Mouse (Mus musculus) bone marrow macrophage, adult 2 months (primary cell): ENCODE results near the gene Igtp. TPM values are rescaled to one million over a fixed set of nuclear protein-coding genes. Genes with fewer than 3 reads are reported as not detected.

Experiments used
- H3K27ac ChIP-seq: 2 replicates; pipeline ENCODE4 v1.5.1; 2012; ENCODE audit warnings: low read depth, low read length; ENCODE audit not compliant: insufficient read depth
- H3K4me1 ChIP-seq: 2 replicates; pipeline ENCODE4 v1.6.1; 2012; ENCODE audit warnings: low read length; ENCODE audit not compliant: control insufficient read depth, insufficient read depth
- H3K4me3 ChIP-seq: 2 replicates; pipeline ENCODE4 v1.5.1; 2012; ENCODE audit warnings: mild to moderate bottlenecking, low read length, moderate library complexity; ENCODE audit not compliant: insufficient read depth
- CTCF ChIP-seq: IDR thresholded peaks from 2 replicates; pipeline ENCODE4 v1.5.1; 2012; ENCODE audit warnings: low read depth, mild to moderate bottlenecking, low read length, moderate library complexity
- POLR2A ChIP-seq: IDR thresholded peaks from 2 replicates; pipeline ENCODE4 v1.6.1; 2012; ENCODE audit warnings: mild to moderate bottlenecking, low read depth, low read length, borderline replicate concordance
- polyA plus RNA-seq: library from polyadenylated mRNA; stranded (reverse); fragments of >200 nt; gene quantifications from 2 replicates; pipeline ENCODE4 v1.2.4, GENCODE M21; 2012; ENCODE audit not compliant: missing spikeins, insufficient read depth, insufficient read length

Gene Igtp
- polyA plus RNA-seq, 1 experiment: 33.3 TPM

DNA sequence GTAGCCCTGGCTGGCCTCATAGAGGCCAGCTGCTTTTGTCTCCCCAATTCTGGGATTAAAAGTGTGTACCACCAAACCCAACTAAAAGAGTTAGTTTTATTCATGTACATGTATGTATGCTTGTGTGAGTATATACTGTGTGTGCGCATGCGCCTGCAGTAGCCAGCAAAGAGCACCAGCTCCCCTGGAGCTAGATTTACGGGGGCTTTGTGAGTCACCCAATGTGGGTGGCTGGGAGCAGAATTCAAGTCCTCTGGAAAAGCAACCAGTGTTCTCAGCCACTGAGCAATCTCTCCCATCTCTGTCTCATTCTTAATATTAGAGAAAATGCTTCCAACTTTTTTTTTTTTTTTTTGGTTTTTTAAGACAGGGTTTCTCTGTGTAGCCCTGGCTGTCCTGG, 55.1 kb downstream of the Igtp start:
- no peak overlapping the region for H3K27ac ChIP-seq

More for the DNA sequence above, 55.1 kb downstream of the Igtp start:
- no peak overlapping the region for H3K4me3 ChIP-seq
- TF ChIP-seq POLR2A: no peak
- no peak for TF ChIP-seq CTCF
- no peaks in the 10 kb centered on the region for H3K4me1 ChIP-seq

Other genes with a start within 250 kb of the Igtp start
- 30.4 and 32.4 TPM in 2 replicates for gene Larp1, start 190.5 kb upstream of the Igtp start, polyA plus RNA-seq
- not detected in 2 replicates for gene Gm12248, start 106.4 kb upstream of the Igtp start, polyA plus RNA-seq
- gene Cnot8, start 95.4 kb upstream of the Igtp start, polyA plus RNA-seq: 58.4 and 58.5 TPM in 2 replicates
- 3.4 and 4.1 TPM in 2 replicates for gene Gemin5, start 31.0 kb upstream of the Igtp start, polyA plus RNA-seq
- 23.5 and 26.6 TPM in 2 replicates for gene Mrpl22, start 27.9 kb upstream of the Igtp start, polyA plus RNA-seq
- gene Irgm2, start 62 bp downstream of the Igtp start, polyA plus RNA-seq: 40.7 and 44.4 TPM in 2 replicates
- not detected in 2 replicates for gene 4930438A08Rik, start 75.2 kb downstream of the Igtp start, polyA plus RNA-seq
- 12.1 and 13.5 TPM in 2 replicates for gene Zfp692, start 107.5 kb downstream of the Igtp start, polyA plus RNA-seq
- gene Zfp672, start 130.8 kb downstream of the Igtp start, polyA plus RNA-seq: 14.2 TPM in 2 replicates
- gene Sh3bp5l, start 131.2 kb downstream of the Igtp start, polyA plus RNA-seq: 17.3 and 19.2 TPM in 2 replicates
- not detected in 2 replicates for gene Lypd8, start 179.5 kb downstream of the Igtp start, polyA plus RNA-seq
- not detected in 2 replicates for gene 1810065E05Rik, start 221.6 kb downstream of the Igtp start, polyA plus RNA-seq
- gene Gm12253, start 233.0 kb downstream of the Igtp start, polyA plus RNA-seq: not detected in 2 replicates